Mouse (Mus musculus) midbrain, embryonic 11.5 days (tissue): Measurements from ENCODE around the gene Mthfr. TPM values are rescaled to one million over a fixed set of nuclear protein-coding genes. Genes with fewer than 3 reads are reported as not detected.

ENCODE experiments used
- ATAC-seq: fragments of 200-750 bp; cut with Nextera tagmentation; 2 replicates; pipeline ENCODE4 v1.8.0; 2017; ENCODE audit warnings: moderate TSS enrichment, moderate library complexity; ENCODE audit not compliant: low FRiP score
- DNase-seq: peaks from one replicate; pipeline ENCODE4 v3.0.0; 2015; ENCODE audit warnings: low spot score; ENCODE audit errors: missing footprints
- H3K27ac ChIP-seq: fragments of 300-500 bp; sonication (generic); 2 replicates; pipeline ENCODE4 v1.5.1; 2014; ENCODE audit warnings: low read depth, low read length
- H3K27me3 ChIP-seq: fragments of 300-500 bp; sonication (generic); 2 replicates; pipeline ENCODE4 v1.6.1; 2014; ENCODE audit warnings: mild to moderate bottlenecking, low read length, moderate library complexity, mixed read lengths; ENCODE audit not compliant: control insufficient read depth, insufficient read depth
- H3K36me3 ChIP-seq: fragments of 300-500 bp; sonication (generic); 2 replicates; pipeline ENCODE4 v1.6.1; 2014; ENCODE audit warnings: mild to moderate bottlenecking, low read length, moderate library complexity, mixed read lengths; ENCODE audit not compliant: control insufficient read depth, insufficient read depth
- H3K4me1 ChIP-seq: fragments of 300-500 bp; sonication (generic); 2 replicates; pipeline ENCODE4 v1.6.1; 2014; ENCODE audit warnings: low read length; ENCODE audit not compliant: control insufficient read depth, insufficient read depth
- H3K4me2 ChIP-seq: fragments of 300-500 bp; sonication (generic); 2 replicates; pipeline ENCODE4 v1.6.1; 2014; ENCODE audit warnings: mild to moderate bottlenecking, moderate library complexity
- H3K4me3 ChIP-seq: fragments of 300-500 bp; sonication (generic); 2 replicates; pipeline ENCODE4 v1.5.1; 2014; ENCODE audit warnings: low read depth, low read length
- H3K9ac ChIP-seq: fragments of 300-500 bp; sonication (generic); 2 replicates; pipeline ENCODE4 v1.6.1; 2014; ENCODE audit warnings: low read length
- H3K9me3 ChIP-seq: fragments of 300-500 bp; sonication (generic); 2 replicates; pipeline ENCODE4 v1.6.1; 2016; ENCODE audit warnings: low read length; ENCODE audit not compliant: control insufficient read depth
- WGBS: fragments of 180-500 bp; shearing (Covaris S2); extraction: QIAGEN DNeasy Blood & Tissue Kit; methylation state at CpG from one replicate; pipeline ENCODE4 v1.1.7; 2014; 5-methylcytosine and 5-hydroxymethylcytosine counted together
- polyA plus RNA-seq: library from polyadenylated mRNA; unstranded; fragments of >200 nt; fragmentation: Nextera tagmentation; extraction: Ambion mirVana; gene quantifications from 2 replicates; pipeline ENCODE4 v1.2.1, GENCODE M21; 2014

Gene Mthfr
- polyA plus RNA-seq, 1 experiment from 2014 or later, result 17.8 TPM

DNA sequence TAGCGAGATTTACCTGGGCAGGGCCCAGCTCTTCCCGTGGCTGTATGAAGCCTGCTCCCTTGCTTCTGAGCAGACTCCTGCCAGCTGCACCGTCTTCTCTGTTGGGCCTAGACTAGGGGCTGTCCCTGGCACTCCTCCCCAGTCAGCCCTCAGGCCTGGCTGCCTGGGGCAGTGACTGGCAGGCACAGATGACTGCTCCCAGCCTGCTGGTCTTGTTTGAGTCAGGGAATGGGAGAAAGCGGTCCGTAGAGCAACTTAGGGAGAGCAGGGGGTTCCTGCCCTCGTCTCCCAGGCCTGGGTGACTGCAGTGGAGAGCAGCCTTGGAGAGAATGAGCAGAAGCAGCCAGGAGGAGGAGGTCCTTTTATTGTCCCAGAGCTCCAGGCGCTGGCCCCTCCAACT is 17.4 kb downstream of the Mthfr start:
- H3K4me1 ChIP-seq, result no peaks in the 10 kb centered on the region
- no peak overlapping the region for H3K9ac ChIP-seq
- DNase-seq (peak; percentile 23), ATAC-seq (no peak)
- WGBS, result 90% methylated on average over 7 of the region's 7 CpGs
- H3K4me3 ChIP-seq, result no peak overlapping the region
- H3K27me3 ChIP-seq, result no peaks in the 10 kb centered on the region
- H3K27ac ChIP-seq, result no peak overlapping the region
- peaks cover 34% of the 10 kb centered on the region for H3K36me3 ChIP-seq
- H3K9me3 ChIP-seq, result no peaks in the 10 kb centered on the region
- no peak overlapping the region for H3K4me2 ChIP-seq

DNA sequence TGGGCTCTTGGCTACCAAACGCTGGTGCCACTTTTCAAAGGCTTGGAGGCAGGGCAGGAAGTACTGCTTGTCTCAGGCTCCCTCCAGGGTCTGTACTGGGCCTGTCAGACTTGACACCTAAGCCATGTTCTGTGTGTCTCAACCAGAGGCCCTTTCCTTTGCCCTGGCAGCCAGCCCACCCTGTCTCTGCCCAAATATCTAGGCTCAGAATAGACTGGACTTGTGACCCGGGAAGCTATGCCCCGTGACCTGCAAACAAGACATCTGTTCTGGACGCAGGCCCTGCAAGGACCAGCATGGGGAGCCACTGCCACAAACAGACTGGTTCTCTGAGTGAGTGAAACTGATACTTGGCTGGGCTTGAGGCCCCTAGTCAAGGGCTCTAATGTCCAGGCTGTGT is 17.9 kb downstream of the Mthfr start:
- H3K9me3 ChIP-seq, result no peaks in the 10 kb centered on the region
- ATAC-seq, result no peak
- peaks cover 31% of the 10 kb centered on the region for H3K36me3 ChIP-seq
- DNase-seq, result no peak
- H3K27me3 ChIP-seq, result no peaks in the 10 kb centered on the region
- no peak overlapping the region for H3K4me3 ChIP-seq
- H3K27ac ChIP-seq, result no peak overlapping the region
- 89% methylated on average over 4 of the region's 4 CpGs for WGBS
- no peaks in the 10 kb centered on the region for H3K4me1 ChIP-seq
- H3K4me2 ChIP-seq, result no peak overlapping the region
- H3K9ac ChIP-seq, result no peak overlapping the region

DNA sequence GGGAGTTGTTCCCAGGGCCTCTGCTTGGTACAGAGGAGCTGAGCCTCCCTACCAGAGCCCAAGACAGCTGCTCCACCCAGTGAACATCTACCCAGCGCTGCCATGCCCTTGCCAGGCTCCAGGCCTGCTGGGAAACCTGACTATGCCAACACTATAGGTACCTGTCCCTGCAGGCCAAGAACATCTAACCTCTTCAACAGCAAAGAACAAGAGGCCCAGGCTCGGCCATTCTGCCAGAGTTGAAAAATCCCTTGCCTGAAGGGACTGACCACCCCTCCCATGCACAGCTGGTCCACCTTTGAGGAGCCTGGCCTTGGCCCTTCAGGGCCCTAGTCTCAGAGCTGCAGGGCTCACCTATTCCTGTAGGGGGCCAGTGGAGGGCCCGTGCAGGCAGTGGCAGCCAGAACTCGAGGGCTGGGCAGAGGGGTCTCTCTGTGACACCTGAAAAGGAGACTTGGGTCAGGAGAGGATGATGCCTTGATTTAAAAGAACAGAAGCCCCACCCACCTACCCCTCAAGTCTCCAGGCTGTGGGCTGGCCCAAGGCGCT is 18.9 kb downstream of the Mthfr start:
- DNase-seq, result peak; percentile 72
- no peak for ATAC-seq
- no peaks in the 10 kb centered on the region for H3K9me3 ChIP-seq
- no peaks in the 10 kb centered on the region for H3K27me3 ChIP-seq
- peaks cover 27% of the 10 kb centered on the region for H3K36me3 ChIP-seq
- 67% methylated on average over 5 of the region's 5 CpGs for WGBS
- no peaks in the 10 kb centered on the region for H3K4me1 ChIP-seq
- H3K4me3 ChIP-seq, result no peak overlapping the region
- H3K9ac ChIP-seq, result no peak overlapping the region
- no peak overlapping the region for H3K4me2 ChIP-seq
- H3K27ac ChIP-seq, result no peak overlapping the region

DNA sequence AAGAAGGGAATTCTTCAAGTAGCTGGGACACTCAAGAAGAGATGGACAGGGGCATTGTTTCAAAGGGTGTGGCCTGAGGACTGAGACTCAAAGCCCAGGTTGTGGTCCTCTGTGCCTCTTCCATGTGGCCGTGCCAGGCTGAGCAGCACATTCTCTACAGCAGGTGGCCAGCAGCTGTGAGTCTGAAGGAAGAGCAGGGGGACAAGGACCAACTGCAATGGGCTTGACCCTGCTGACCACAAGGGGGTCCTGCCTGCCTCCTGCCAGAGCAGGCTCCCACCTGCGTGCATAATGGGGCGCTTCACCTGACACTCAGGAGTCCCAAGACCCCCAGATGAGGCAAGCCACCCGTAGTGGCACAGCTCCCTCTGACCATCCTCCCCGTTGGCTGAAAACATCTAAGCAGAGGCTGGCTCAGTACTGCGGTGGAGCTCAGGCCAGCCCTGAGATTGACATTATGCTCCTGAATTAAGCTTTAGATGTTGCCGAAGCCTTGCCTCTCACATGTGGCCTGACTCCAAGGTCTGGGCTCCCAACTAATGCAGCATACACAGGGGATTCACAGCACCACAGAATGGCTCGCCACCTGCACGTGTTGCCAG is 19.4 kb downstream of the Mthfr start:
- Histone ChIP-seq H3K27me3 (no peaks in the 10 kb centered on the region), H3K4me2 (no peak overlapping the region), H3K36me3 (peaks cover 24% of the 10 kb centered on the region), H3K27ac (no peak overlapping the region), H3K9ac (no peak overlapping the region), H3K4me1 (no peaks in the 10 kb centered on the region), H3K4me3 (no peak overlapping the region), H3K9me3 (no peaks in the 10 kb centered on the region)
- ATAC-seq, result no peak
- WGBS, result 91% methylated on average over 9 of the region's 9 CpGs
- DNase-seq, result no peak

DNA sequence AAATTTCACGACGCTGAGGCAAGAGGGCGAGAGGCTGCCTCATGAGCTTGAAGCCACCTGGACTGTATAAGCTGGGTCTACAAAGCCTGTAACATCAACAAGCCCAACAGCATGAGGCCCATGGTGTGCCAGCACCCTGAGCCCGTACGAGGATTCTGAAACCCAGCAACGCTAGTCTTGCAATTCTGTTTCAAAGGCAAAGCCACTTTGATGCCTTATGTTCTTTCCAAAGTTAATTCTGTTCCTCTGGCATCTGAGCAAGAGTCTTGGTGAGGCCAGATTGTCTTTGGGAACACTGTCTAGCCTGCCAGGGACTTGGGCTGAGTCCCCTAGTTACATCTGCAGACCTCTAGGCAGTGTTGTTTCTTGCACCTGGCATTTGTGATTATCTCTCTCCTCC is 20.1 kb downstream of the Mthfr start:
- H3K27ac ChIP-seq, result no peak overlapping the region
- ATAC-seq (no peak), DNase-seq (no peak)
- no peaks in the 10 kb centered on the region for H3K4me1 ChIP-seq
- H3K4me2 ChIP-seq, result no peak overlapping the region
- no peaks in the 10 kb centered on the region for H3K27me3 ChIP-seq
- H3K36me3 ChIP-seq, result peaks cover 20% of the 10 kb centered on the region
- no peaks in the 10 kb centered on the region for H3K9me3 ChIP-seq
- H3K4me3 ChIP-seq, result no peak overlapping the region
- 93% methylated on average over 6 of the region's 6 CpGs for WGBS
- no peak overlapping the region for H3K9ac ChIP-seq

DNA sequence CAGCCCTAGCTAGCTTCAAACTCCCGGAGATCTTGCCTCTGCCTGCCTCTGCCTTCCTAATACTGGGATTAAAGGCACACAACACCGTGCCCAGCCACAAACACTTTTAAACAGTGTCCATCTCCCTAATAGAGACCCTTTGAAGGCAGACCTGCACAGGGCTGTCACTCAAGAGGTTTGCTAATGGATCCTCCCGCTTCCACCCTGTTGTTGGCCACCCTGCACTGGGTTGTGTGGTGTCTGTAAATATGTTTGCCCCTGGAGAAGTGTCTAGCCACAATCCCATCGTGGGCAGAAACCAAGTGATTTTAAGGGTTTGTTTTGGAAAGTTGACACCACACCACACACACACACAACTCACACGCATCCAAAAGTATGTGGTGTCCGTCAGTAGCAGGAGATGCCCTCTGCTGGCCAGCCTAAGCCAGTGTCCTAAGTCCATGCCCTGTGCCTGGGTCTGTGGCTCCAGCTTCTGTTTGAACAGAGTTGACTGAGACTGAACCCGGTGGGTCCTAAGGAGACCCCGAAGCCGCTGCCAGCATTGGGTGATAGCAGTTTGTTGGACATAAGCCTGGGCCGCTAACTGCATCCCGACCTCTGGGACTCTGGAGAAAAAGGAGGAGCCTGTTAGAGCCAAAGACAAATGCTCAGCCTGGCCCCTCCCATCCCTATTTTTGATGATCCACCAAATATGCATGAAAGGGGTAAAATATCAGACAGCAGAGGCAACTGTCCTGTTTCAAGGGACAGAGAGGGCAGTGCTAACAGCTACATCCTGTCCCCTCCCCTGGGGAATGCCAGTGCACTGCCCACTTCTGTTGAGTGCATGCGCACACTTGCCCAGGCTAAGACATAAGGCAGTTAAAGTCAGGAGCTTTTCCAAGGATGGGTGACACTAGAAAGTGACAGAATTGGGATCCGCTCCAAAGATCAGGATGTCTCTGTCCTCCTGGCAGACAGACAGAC is 21.5 kb downstream of the Mthfr start:
- Histone ChIP-seq H3K27me3 (no peaks in the 10 kb centered on the region), H3K4me3 (no peak overlapping the region), H3K9ac (no peak overlapping the region), H3K36me3 (peaks cover 14% of the 10 kb centered on the region), H3K27ac (no peak overlapping the region), H3K4me1 (no peaks in the 10 kb centered on the region), H3K9me3 (no peaks in the 10 kb centered on the region), H3K4me2 (no peak overlapping the region)
- DNase-seq (peak; percentile 88), ATAC-seq (peak; percentile 64)
- 52% methylated on average over 13 of the region's 13 CpGs for WGBS

DNA sequence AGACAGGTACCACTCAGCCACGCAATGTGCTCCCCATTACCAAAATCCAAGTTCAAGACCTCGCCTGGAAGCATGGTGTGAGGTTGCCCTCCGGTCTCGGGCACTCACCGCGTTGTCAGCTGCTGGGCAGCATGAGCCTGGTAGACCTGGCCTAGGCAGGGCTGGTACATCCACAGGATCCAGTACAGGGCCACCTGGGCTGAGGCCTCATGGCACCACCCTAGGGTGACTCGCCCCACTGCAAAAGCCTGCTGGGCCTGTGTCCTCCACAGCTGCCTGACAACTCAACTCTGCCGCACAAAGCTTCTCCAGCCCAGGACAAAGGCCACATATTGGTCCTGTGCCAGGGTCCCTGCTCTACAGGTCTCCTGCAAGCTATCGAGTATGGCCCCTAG is 22.2 kb downstream of the Mthfr start:
- H3K4me1 ChIP-seq, result no peaks in the 10 kb centered on the region
- H3K4me3 ChIP-seq, result no peak overlapping the region
- 92% methylated on average over 9 of the region's 9 CpGs for WGBS
- no peak overlapping the region for H3K9ac ChIP-seq
- H3K36me3 ChIP-seq, result peaks cover 7% of the 10 kb centered on the region
- DNase-seq (no peak), ATAC-seq (no peak)
- H3K9me3 ChIP-seq, result no peaks in the 10 kb centered on the region
- no peak overlapping the region for H3K4me2 ChIP-seq
- no peaks in the 10 kb centered on the region for H3K27me3 ChIP-seq
- no peak overlapping the region for H3K27ac ChIP-seq

DNA sequence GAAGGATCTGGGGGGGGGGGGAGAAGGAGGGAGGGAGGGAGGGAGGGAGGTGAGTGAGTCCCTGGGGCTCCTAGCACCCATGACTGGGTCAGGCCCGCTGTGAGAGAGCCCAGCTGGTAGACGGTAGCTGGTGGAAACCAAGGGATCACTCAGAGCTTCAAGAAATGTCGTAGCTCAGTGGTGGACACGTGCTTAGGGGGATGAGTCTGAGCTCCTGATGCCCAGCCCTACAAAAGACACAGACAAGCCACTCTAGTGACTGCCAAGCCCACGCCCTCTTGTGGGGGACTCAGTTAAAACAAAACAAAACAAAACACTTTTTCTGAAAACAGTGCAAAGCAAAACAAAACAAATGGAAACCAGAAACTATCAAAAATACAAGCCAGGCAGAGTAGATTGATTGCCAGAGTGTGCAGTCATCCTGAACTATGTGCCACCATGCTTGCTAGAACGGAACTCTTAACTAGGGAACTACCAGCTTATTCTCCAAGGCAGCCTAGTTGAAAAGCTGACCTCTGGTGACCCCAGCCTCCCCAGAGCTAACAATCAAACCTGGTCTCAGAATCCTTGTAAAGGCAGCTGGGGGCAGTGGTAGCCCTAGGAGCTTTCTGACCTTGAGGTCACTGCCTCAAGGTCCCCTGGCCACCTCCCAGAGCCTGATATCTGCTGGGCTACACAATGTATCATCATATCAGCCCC is 27.0 kb downstream of the Mthfr start:
- H3K9ac ChIP-seq, result no peak overlapping the region
- no peak overlapping the region for H3K4me2 ChIP-seq
- H3K4me3 ChIP-seq, result no peak overlapping the region
- H3K9me3 ChIP-seq, result no peaks in the 10 kb centered on the region
- ATAC-seq (0 out of 2 replicates have a peak, but pooled peaks have one; percentile 6), DNase-seq (no peak)
- H3K36me3 ChIP-seq, result no peaks in the 10 kb centered on the region
- H3K4me1 ChIP-seq, result 0 out of 2 replicates have a peak, but pooled peaks cover 2% of the 10 kb centered on the region
- H3K27me3 ChIP-seq, result no peaks in the 10 kb centered on the region
- WGBS, result 29% methylated on average over 6 of the region's 6 CpGs
- H3K27ac ChIP-seq, result no peak overlapping the region
